Mouse (Mus musculus) thymus, postnatal 0 days (tissue): ENCODE data around the gene Zfp112. TPM values are rescaled to one million over a fixed set of nuclear protein-coding genes. Genes with fewer than 3 reads are reported as not detected.

ENCODE experiments used
- polyA plus RNA-seq: library from polyadenylated mRNA; unstranded; fragments of >200 nt; fragmentation: Nextera tagmentation; extraction: Ambion mirVana; gene quantifications from 2 replicates; pipeline ENCODE4 v1.2.1, GENCODE M21; 2015

Zfp112 gene
- polyA plus RNA-seq, 1 experiment from 2014 or later, result 2.2 TPM

Other genes with a start within 250 kb of the Zfp112 start
- not detected in 2 replicates for gene Vmn1r177, start 245.9 kb upstream of the Zfp112 start, polyA plus RNA-seq
- gene Vmn1r178, start 220.3 kb upstream of the Zfp112 start, polyA plus RNA-seq, result not detected in 2 replicates
- gene Vmn1r179, start 185.3 kb upstream of the Zfp112 start, polyA plus RNA-seq, result not detected in 2 replicates
- gene Vmn1r180, start 161.7 kb upstream of the Zfp112 start, polyA plus RNA-seq, result not detected in 2 replicates
- gene Vmn1r181, start 137.7 kb upstream of the Zfp112 start, polyA plus RNA-seq, result 0.08 TPM in 1 of 2 replicates, not detected in the other
- not detected in 2 replicates for gene V1rd19, start 110.6 kb upstream of the Zfp112 start, polyA plus RNA-seq
- gene Vmn1r183, start 59.1 kb upstream of the Zfp112 start, polyA plus RNA-seq, result not detected in 2 replicates
- gene Zfp180, start 30.4 kb upstream of the Zfp112 start, polyA plus RNA-seq, result 17.6 and 19.3 TPM in 2 replicates
- gene Zfp235, start 21.9 kb downstream of the Zfp112 start, polyA plus RNA-seq, result 10.5 and 11.6 TPM in 2 replicates
- gene Zfp114, start 62.7 kb downstream of the Zfp112 start, polyA plus RNA-seq, result 0.98 and 1.2 TPM in 2 replicates
- 1.9 and 3.0 TPM in 2 replicates for gene Zfp111, start 99.1 kb downstream of the Zfp112 start, polyA plus RNA-seq
- gene Zfp109, start 125.2 kb downstream of the Zfp112 start, polyA plus RNA-seq, result 1.7 and 2.4 TPM in 2 replicates
- 0.85 and 0.89 TPM in 2 replicates for gene Zfp108, start 142.5 kb downstream of the Zfp112 start, polyA plus RNA-seq
- 3.9 and 5.0 TPM in 2 replicates for gene Zfp93, start 158.1 kb downstream of the Zfp112 start, polyA plus RNA-seq
- gene Zfp61, start 188.9 kb downstream of the Zfp112 start, polyA plus RNA-seq, result 26.2 and 26.8 TPM in 2 replicates
- gene Zfp94, start 204.4 kb downstream of the Zfp112 start, polyA plus RNA-seq, result 4.6 and 5.5 TPM in 2 replicates
- not detected in 2 replicates for gene Tescl, start 221.6 kb downstream of the Zfp112 start, polyA plus RNA-seq
- 0.05 TPM in 1 of 2 replicates, not detected in the other for gene Lypd5, start 236.9 kb downstream of the Zfp112 start, polyA plus RNA-seq